Mouse (Mus musculus): Measurements from ENCODE around the gene Arhgap35.

DNA sequence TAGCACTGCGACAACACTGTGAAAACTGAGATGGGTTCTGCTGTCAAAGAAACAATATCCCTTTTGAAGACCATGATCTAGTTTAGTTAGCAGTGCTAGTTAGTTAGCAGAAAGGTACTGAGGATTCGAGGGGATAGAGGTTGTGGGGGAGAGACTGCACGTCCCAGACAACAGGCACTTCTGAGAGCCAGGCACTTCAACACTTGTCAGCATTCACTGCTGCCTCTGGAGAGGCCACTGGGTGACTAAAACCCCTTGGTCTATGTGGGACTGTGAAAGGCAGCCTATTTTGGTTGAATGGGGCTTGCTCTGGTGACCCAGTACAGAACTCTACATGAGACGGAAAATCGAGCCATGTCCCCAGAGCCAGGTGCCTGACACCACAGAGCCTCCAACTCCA is 97.6 kb downstream of the Arhgap35 start:
- no peak for TF ChIP-seq CTCF (IDR thresholded peaks at IDR 0.05; ENCODE audit: extremely low read depth, insufficient read depth, insufficient read length, insufficient replicate concordance)
- TF ChIP-seq POLR2A (IDR thresholded peaks at IDR 0.05; ENCODE audit: low read depth, low read length) = no peak
